Comparison of ENCODE assay signal across 14 mouse cellular contexts in genomic region chr1:166089739-166090138, GRCm38 (mm10). TPM values are rescaled to one million over a fixed set of nuclear protein-coding genes. Genes with fewer than 3 reads are reported as not detected.
A peak's percentile ranks its signal among the peaks of the same experiment; 100 is the strongest.
DNase-seq lines count a peak whose midpoint lies in the region; ATAC-seq and TF ChIP-seq lines count a peak whose summit lies in the region.
"Had no signal": no experiment of that assay in that cellular context is flagged by ENCODE, and none has a peak within 500 bp of the region (broad histone marks: within the 10 kb centered on the region; RNA-seq: fewer than 3 reads in every experiment).

No protein-coding gene starts in this region.

- TF ChIP-seq CTCF in midbrain, postnatal 0 days (IDR thresholded peaks at IDR 0.05) = no peak
- TF ChIP-seq CTCF in layer of hippocampus, adult 2 months (conservative IDR thresholded peaks at IDR 0.05) = no peak

- H3K9me3 ChIP-seq in lung, embryonic 16.5 days (ENCODE audit: control insufficient read depth, low read length) = no peaks in the 10 kb centered on the region
- no peaks in the 10 kb centered on the region for H3K9me3 ChIP-seq in embryonic facial prominence, embryonic 11.5 days (replicated peaks; ENCODE audit: control insufficient read depth, low read length)
- no peaks in the 10 kb centered on the region for H3K9me3 ChIP-seq in limb, embryonic 10.5 days (replicated peaks)
- H3K9me3 ChIP-seq in midbrain, postnatal 0 days (ENCODE audit: low read length) = no peaks in the 10 kb centered on the region

- no peaks in the 10 kb centered on the region for H3K36me3 ChIP-seq in lung, embryonic 16.5 days (ENCODE audit: control insufficient read depth, insufficient read depth, low read length)
- no peaks in the 10 kb centered on the region for H3K36me3 ChIP-seq in embryonic facial prominence, embryonic 11.5 days (replicated peaks; ENCODE audit: control insufficient read depth, insufficient read depth, low read depth, low read length)
- H3K36me3 ChIP-seq in limb, embryonic 10.5 days = no peaks in the 10 kb centered on the region
- H3K36me3 ChIP-seq in midbrain, postnatal 0 days (ENCODE audit: insufficient read depth, low read length) = no peaks in the 10 kb centered on the region

- no peak overlapping the region for H3K4me2 ChIP-seq in lung, embryonic 16.5 days (ENCODE audit: low read depth, low read length)
- H3K4me2 ChIP-seq in embryonic facial prominence, embryonic 11.5 days (ENCODE audit: low read depth, low read length) = no peak overlapping the region
- no peak overlapping the region for H3K4me2 ChIP-seq in midbrain, postnatal 0 days (ENCODE audit: low read depth, low read length, poor library complexity, severe bottlenecking)

- H3K4me3 ChIP-seq in lung, embryonic 16.5 days (ENCODE audit: low read length) = no peak overlapping the region
- H3K4me3 ChIP-seq in embryonic facial prominence, embryonic 11.5 days (ENCODE audit: low read depth, low read length) = no peak overlapping the region
- H3K4me3 ChIP-seq in limb, embryonic 10.5 days = no peak overlapping the region
- no peak overlapping the region for H3K4me3 ChIP-seq in midbrain, postnatal 0 days (ENCODE audit: low read depth, low read length)
- no peak overlapping the region for H3K4me3 ChIP-seq in layer of hippocampus, adult 2 months
- H3K4me3 ChIP-seq: gastrocnemius, adult 2 months had no signal

- no peak for DNase-seq in lung, postnatal 36 days
- DNase-seq in embryonic facial prominence, embryonic 11.5 days (ENCODE audit: low spot score) = peak; percentile 35
- DNase-seq in limb, embryonic 10.5 days (ENCODE audit: low spot score) = no peak
- peak; percentile 14 for DNase-seq in midbrain, postnatal 0 days (ENCODE audit: low spot score)
- DNase-seq in frontal cortex, postnatal 36 days (ENCODE audit: low spot score in 2 of 2) = no peak
- DNase-seq in layer of hippocampus, adult 2 months (ENCODE audit: low spot score in 2 of 2) = no peak
- no peak for DNase-seq in urinary bladder, postnatal 4 days (ENCODE audit: low spot score in 2 of 2)
- DNase-seq: cerebellum, adult 8-10 months; gastrocnemius, adult 2 months; heart, postnatal 14 days; layer of hippocampus, postnatal 36 days; right cerebral cortex, postnatal 25 days had no signal

- H3K9ac ChIP-seq in lung, embryonic 16.5 days (ENCODE audit: low read length) = no peak overlapping the region
- no peak overlapping the region for H3K9ac ChIP-seq in embryonic facial prominence, embryonic 11.5 days (replicated peaks; ENCODE audit: low read length)
- H3K9ac ChIP-seq in midbrain, postnatal 0 days (replicated peaks; ENCODE audit: low read length, poor library complexity, severe bottlenecking) = no peak overlapping the region

- no peaks in the 10 kb centered on the region for H3K27me3 ChIP-seq in lung, embryonic 16.5 days (ENCODE audit: control insufficient read depth, insufficient read depth, low read depth, low read length)
- no peaks in the 10 kb centered on the region for H3K27me3 ChIP-seq in embryonic facial prominence, embryonic 11.5 days (ENCODE audit: control insufficient read depth, insufficient read depth, low read length)
- H3K27me3 ChIP-seq in limb, embryonic 10.5 days (ENCODE audit: low read depth, poor library complexity, severe bottlenecking) = no peaks in the 10 kb centered on the region
- no peaks in the 10 kb centered on the region for H3K27me3 ChIP-seq in midbrain, postnatal 0 days (ENCODE audit: insufficient read depth, low read length)

- 53% methylated on average over 4 of the region's 4 CpGs for WGBS in lung, embryonic 16.5 days
- 43% methylated on average over 4 of the region's 4 CpGs for WGBS in embryonic facial prominence, embryonic 11.5 days
- WGBS in limb, embryonic 10.5 days = 32% methylated on average over 4 of the region's 4 CpGs
- 56% methylated on average over 4 of the region's 4 CpGs for WGBS in midbrain, postnatal 0 days

- no peaks in the 10 kb centered on the region for H3K4me1 ChIP-seq in lung, embryonic 16.5 days (replicated peaks; ENCODE audit: control insufficient read depth, insufficient read depth, low read length)
- no peaks in the 10 kb centered on the region for H3K4me1 ChIP-seq in embryonic facial prominence, embryonic 11.5 days (ENCODE audit: control insufficient read depth, insufficient read depth, low read length)
- peaks cover 17% of the 10 kb centered on the region for H3K4me1 ChIP-seq in limb, embryonic 10.5 days
- 0 out of 2 replicates have a peak, but pooled peaks cover 3% of the 10 kb centered on the region for H3K4me1 ChIP-seq in midbrain, postnatal 0 days (ENCODE audit: insufficient read depth, low read length)

- 0 out of 2 replicates have a peak, but pooled peaks have one; percentile 59 for ATAC-seq in lung, embryonic 16.5 days (ENCODE audit: low read depth)
- no peak for ATAC-seq in embryonic facial prominence, embryonic 11.5 days (replicated peaks; ENCODE audit: insufficient number of reproducible peaks, low FRiP score, low TSS enrichment, low read depth)
- ATAC-seq in midbrain, postnatal 0 days (ENCODE audit: low FRiP score) = no peak

- no peak overlapping the region for H3K27ac ChIP-seq in lung, embryonic 16.5 days (ENCODE audit: low read length)
- H3K27ac ChIP-seq in embryonic facial prominence, embryonic 11.5 days (replicated peaks; ENCODE audit: low read depth, low read length) = no peak overlapping the region
- 0 out of 2 replicates have a peak overlapping the region, but pooled peaks have one; percentile 42 for H3K27ac ChIP-seq in limb, embryonic 10.5 days
- no peak overlapping the region for H3K27ac ChIP-seq in midbrain, postnatal 0 days (ENCODE audit: low read depth, low read length)
- H3K27ac ChIP-seq in layer of hippocampus, adult 2 months = no peak overlapping the region
- H3K27ac ChIP-seq: gastrocnemius, adult 2 months; kidney, postnatal 0 days had no signal

RNA-seq across cellular contexts. Expression of gene Dusp27, which starts 38.0 kb away (rescaled TPM):
- 3.3 and 3.7 TPM in 2 replicates for polyA plus RNA-seq in lung, embryonic 16.5 days (2015; fragmentation: Nextera tagmentation; extraction: Ambion mirVana)
- 1.7 and 2.2 TPM in 2 replicates for polyA plus RNA-seq in embryonic facial prominence, embryonic 11.5 days (2014; fragmentation: Nextera tagmentation; extraction: Ambion mirVana)
- polyA plus RNA-seq in limb, embryonic 10.5 days (2016; fragmentation: Nextera tagmentation; extraction: Ambion mirVana) = 1.8 and 2.4 TPM in 2 replicates
- 0.71 and 1.2 TPM in 2 replicates for total RNA-seq in midbrain, postnatal 0 days (2014; rRNA removed)
- polyA plus RNA-seq in midbrain, postnatal 0 days (2015; fragmentation: Nextera tagmentation; extraction: Ambion mirVana) = 0.59 and 0.72 TPM in 2 replicates
- not detected for total RNA-seq in layer of hippocampus, adult 2 months (2021)
- total RNA-seq: layer of hippocampus, postnatal 36 days had no signal

RNA-seq across cellular contexts. Expression of gene Gpa33, which starts 40.3 kb away (rescaled TPM):
- polyA plus RNA-seq in lung, embryonic 16.5 days (2015; fragmentation: Nextera tagmentation; extraction: Ambion mirVana) = 0.18 and 0.25 TPM in 2 replicates
- polyA plus RNA-seq in embryonic facial prominence, embryonic 11.5 days (2014; fragmentation: Nextera tagmentation; extraction: Ambion mirVana) = 0.10 and 0.34 TPM in 2 replicates
- 0.18 and 0.19 TPM in 2 replicates for polyA plus RNA-seq in limb, embryonic 10.5 days (2016; fragmentation: Nextera tagmentation; extraction: Ambion mirVana)
- 0.14 TPM in 1 of 2 replicates, not detected in the other for total RNA-seq in midbrain, postnatal 0 days (2014; rRNA removed)
- 0.17 TPM in 1 of 2 replicates, not detected in the other for polyA plus RNA-seq in midbrain, postnatal 0 days (2015; fragmentation: Nextera tagmentation; extraction: Ambion mirVana)
- total RNA-seq in layer of hippocampus, adult 2 months (2021) = not detected
- total RNA-seq: gastrocnemius, adult 2 months; heart, postnatal 14 days; layer of hippocampus, postnatal 36 days had no signal

Comparison
In these comparisons a context has a peak if more than half of its experiments do, and no peak if none do; other contexts are left out.
1. DNase-seq: peak in embryonic facial prominence, embryonic 11.5 days (single experiment) and midbrain, postnatal 0 days (single experiment); none in lung, postnatal 36 days (single experiment), limb, embryonic 10.5 days (single experiment), frontal cortex, postnatal 36 days (0 of 2), layer of hippocampus, adult 2 months (0 of 2) and urinary bladder, postnatal 4 days (0 of 2).